Mouse (Mus musculus) hindbrain, embryonic 16.5 days (tissue): ENCODE data around the gene Cd248. TPM values are rescaled to one million over a fixed set of nuclear protein-coding genes. Genes with fewer than 3 reads are reported as not detected.

Experiments used
- ATAC-seq: fragments of 200-750 bp; cut with Nextera tagmentation; 2 replicates; pipeline ENCODE4 v1.8.0; 2017; ENCODE audit warnings: moderate TSS enrichment, moderate library complexity
- H3K27ac ChIP-seq: fragments of 300-500 bp; sonication (generic); 2 replicates; pipeline ENCODE4 v1.5.1; 2014; ENCODE audit warnings: low read depth, mild to moderate bottlenecking, control low read depth, low read length, moderate library complexity
- H3K27me3 ChIP-seq: fragments of 300-500 bp; sonication (generic); replicated peaks from 2 replicates; pipeline ENCODE4 v1.6.1; 2014; ENCODE audit warnings: low read length; ENCODE audit not compliant: control insufficient read depth, insufficient read depth
- H3K36me3 ChIP-seq: fragments of 300-500 bp; sonication (generic); 2 replicates; pipeline ENCODE4 v1.6.1; 2014; ENCODE audit warnings: mild to moderate bottlenecking, low read length, moderate library complexity, mixed read lengths; ENCODE audit not compliant: control insufficient read depth, insufficient read depth
- H3K4me1 ChIP-seq: fragments of 300-500 bp; sonication (generic); 2 replicates; pipeline ENCODE4 v1.6.1; 2014; ENCODE audit warnings: low read depth, low read length; ENCODE audit not compliant: control insufficient read depth, insufficient read depth
- H3K4me2 ChIP-seq: fragments of 300-500 bp; sonication (generic); 2 replicates; pipeline ENCODE4 v1.6.1; 2014; ENCODE audit warnings: mild to moderate bottlenecking, low read length, control low read depth, moderate library complexity
- H3K4me3 ChIP-seq: fragments of 300-500 bp; sonication (generic); 2 replicates; pipeline ENCODE4 v1.5.1; 2014; ENCODE audit warnings: mild to moderate bottlenecking, low read length, control low read depth, moderate library complexity
- H3K9ac ChIP-seq: fragments of 300-500 bp; sonication (generic); 2 replicates; pipeline ENCODE4 v1.6.1; 2014; ENCODE audit warnings: low read depth, mild to moderate bottlenecking, control low read depth, low read length, moderate library complexity
- H3K9me3 ChIP-seq: fragments of 300-500 bp; sonication (generic); 2 replicates; pipeline ENCODE4 v1.6.1; 2014; ENCODE audit warnings: mild to moderate bottlenecking, low read length, moderate library complexity; ENCODE audit not compliant: control insufficient read depth
- WGBS: fragments of 180-500 bp; shearing (Covaris S2); extraction: QIAGEN DNeasy Blood & Tissue Kit; methylation state at CpG from one replicate; pipeline ENCODE4 v1.1.7; 2014; 5-methylcytosine and 5-hydroxymethylcytosine counted together
- polyA plus RNA-seq: library from polyadenylated mRNA; unstranded; fragments of >200 nt; fragmentation: Nextera tagmentation; extraction: Ambion mirVana; gene quantifications from 2 replicates; pipeline ENCODE4 v1.2.1, GENCODE M21; 2015

Cd248 gene
- polyA plus RNA-seq, 1 experiment from 2014 or later = 14.5 TPM

DNA sequence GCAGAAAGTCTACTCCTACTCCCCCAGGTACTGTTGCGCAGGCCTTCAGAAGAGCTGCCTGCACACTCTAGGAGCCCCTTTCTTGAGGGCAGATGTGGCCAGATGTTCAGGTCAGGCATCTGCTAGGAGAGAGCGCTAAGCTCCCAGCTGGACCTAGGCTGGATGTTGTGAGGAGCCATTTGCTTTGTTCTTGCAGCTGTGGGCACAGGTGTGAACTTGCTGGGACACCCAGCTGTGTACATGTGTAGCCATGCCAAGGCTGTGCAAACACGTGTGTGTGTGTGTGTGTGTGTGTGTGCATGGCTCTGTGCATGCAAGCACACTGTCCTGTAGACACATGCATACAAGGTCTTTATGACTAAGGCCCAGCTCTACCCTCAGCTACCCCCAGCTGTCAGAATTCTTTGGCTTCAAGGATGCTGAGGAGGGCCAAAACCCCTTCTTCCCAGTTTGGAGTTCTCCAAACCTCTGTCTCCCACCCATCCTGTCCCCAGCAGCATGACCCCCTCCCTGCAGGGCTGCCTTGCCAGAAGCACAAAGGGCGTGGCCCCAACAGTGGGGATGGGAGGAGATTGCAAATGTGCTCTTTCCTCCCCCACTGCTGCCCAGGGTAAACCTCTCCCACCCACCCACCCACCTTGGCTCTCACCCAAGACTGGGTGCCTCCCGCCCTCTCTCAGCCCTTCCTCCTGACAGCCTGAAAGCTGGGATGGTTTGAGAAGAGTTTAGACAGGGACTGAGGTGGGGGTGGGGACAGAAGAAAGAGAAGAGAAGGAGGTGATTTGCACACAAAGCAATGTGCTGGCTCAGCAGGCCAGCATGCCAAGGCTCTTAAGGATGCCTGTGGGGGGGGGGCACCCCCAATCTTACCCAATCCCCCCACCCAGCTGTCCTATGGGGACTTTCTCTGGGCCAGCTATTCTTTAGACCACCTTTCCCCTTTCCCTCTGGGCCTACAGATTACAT lies 7.2 kb upstream of the Cd248 start:
- WGBS = 37% methylated on average over 5 of the region's 5 CpGs
- H3K4me1 ChIP-seq = no peaks in the 10 kb centered on the region; the same call in 1 of the 2 replicates
- no peaks in the 10 kb centered on the region for H3K9me3 ChIP-seq
- no peak overlapping the region for H3K27ac ChIP-seq
- H3K36me3 ChIP-seq = no peaks in the 10 kb centered on the region
- no peak overlapping the region for H3K4me2 ChIP-seq
- no peak overlapping the region for H3K4me3 ChIP-seq
- H3K27me3 ChIP-seq = no peaks in the 10 kb centered on the region; the same call in 1 of the 2 replicates
- 0 out of 2 replicates have a peak, but pooled peaks have one; percentile 21 for ATAC-seq
- H3K9ac ChIP-seq = no peak overlapping the region

DNA sequence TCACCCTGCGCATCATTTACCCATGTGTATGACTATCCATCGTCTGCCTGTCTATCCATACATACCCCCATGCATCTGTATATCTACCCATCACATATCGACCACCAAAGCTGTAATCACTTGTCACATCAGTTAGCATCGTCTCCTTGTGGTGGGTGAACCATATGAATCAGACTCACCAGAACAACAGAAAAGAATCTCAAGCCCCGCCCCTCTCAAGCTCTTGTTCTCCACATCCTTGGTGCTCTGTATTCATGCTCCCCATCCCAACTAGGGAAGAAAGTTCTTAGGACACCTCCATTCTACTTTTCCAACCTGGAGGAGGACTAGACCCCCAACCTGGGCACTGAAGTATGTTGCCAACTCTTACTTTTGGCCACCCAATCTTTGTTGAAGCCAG lies 5.8 kb upstream of the Cd248 start:
- no peaks in the 10 kb centered on the region; the same call in 1 of the 2 replicates for H3K4me1 ChIP-seq
- no peaks in the 10 kb centered on the region for H3K36me3 ChIP-seq
- peaks cover 4% of the 10 kb centered on the region for H3K27me3 ChIP-seq
- no peak overlapping the region for H3K4me2 ChIP-seq
- no peaks in the 10 kb centered on the region for H3K9me3 ChIP-seq
- ATAC-seq = no peak
- no peak overlapping the region for H3K9ac ChIP-seq
- H3K4me3 ChIP-seq = no peak overlapping the region
- WGBS = 92% methylated on average over 5 of the region's 5 CpGs
- no peak overlapping the region for H3K27ac ChIP-seq

GRCm38 (mm10) chr19:5062446-5062845 lies 5.4 kb upstream of the Cd248 start:
- H3K4me2 ChIP-seq = no peak overlapping the region
- peaks cover 2% of the 10 kb centered on the region for H3K4me1 ChIP-seq
- H3K27ac ChIP-seq = no peak overlapping the region
- H3K36me3 ChIP-seq = no peaks in the 10 kb centered on the region
- H3K27me3 ChIP-seq = peaks cover 7% of the 10 kb centered on the region
- no peak overlapping the region for H3K4me3 ChIP-seq
- WGBS = 83% methylated on average over 6 of the region's 6 CpGs
- no peak overlapping the region for H3K9ac ChIP-seq
- ATAC-seq = no peak
- H3K9me3 ChIP-seq = no peaks in the 10 kb centered on the region

- ATAC-seq = no peak
- Histone ChIP-seq H3K9me3 (no peaks in the 10 kb centered on the region), H3K27me3 (peaks cover 12% of the 10 kb centered on the region), H3K4me3 (no peak overlapping the region), H3K27ac (no peak overlapping the region), H3K9ac (no peak overlapping the region), H3K4me1 (peaks cover 13% of the 10 kb centered on the region), H3K4me2 (no peak overlapping the region), H3K36me3 (no peaks in the 10 kb centered on the region)
- WGBS = 68% methylated on average over 7 of the region's 7 CpGs
These were observed 2.8 kb upstream of the Cd248 start for GRCm38 (mm10) chr19:5065104-5065503.

DNA sequence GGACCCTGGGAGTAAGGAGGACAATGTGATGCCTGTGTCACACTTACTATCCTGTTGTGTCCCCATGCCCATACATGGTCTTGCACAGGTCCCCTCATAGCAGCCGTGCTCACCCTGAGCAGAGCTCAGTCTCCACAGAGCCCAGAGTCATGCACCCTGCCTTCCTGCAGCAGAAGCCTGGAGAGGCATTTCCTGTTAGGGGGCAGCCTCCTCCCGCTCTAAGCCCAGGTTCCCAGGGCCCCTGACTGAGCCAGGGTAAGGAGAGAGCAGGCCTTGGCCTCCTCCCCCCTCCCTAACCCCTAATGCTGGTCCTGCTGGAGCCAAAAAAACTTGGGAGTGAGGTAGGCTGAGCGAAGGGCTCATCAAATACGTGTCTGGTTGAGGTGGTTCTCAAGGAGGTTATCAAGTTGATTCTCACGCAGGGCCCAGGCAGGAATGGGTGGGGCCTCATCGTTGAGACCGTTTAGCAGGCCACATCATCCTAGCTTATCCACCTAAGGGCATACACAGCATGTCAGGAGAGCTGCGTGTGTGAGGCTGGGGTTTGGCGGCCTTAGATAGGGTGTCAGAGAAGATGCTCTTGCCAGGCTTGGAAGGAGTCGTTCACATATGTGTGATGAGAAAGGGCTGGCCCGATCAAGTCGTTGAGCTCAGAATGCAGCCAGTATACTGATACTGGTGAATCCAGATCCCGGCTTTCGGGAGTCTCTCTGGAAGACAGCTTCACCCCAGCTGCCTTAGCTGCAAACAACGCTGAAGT lies 658 bp upstream of the Cd248 start:
- Histone ChIP-seq H3K4me3 (peak overlapping the region; percentile 39), H3K36me3 (no peaks in the 10 kb centered on the region), H3K9ac (peak overlapping the region; percentile 69; the same call in 1 of the 2 replicates), H3K4me2 (peak overlapping the region; percentile 71), H3K27me3 (peaks cover 12% of the 10 kb centered on the region), H3K27ac (0 out of 2 replicates have a peak overlapping the region, but pooled peaks have one; percentile 3), H3K9me3 (no peaks in the 10 kb centered on the region), H3K4me1 (peaks cover 22% of the 10 kb centered on the region)
- WGBS = 14% methylated on average over 15 of the region's 15 CpGs
- no peak for ATAC-seq

GRCm38 (mm10) chr19:5068570-5069234 lies 824 bp downstream of the Cd248 start:
- H3K27me3 ChIP-seq = peaks cover 12% of the 10 kb centered on the region
- peak overlapping the region; percentile 71 for H3K4me2 ChIP-seq
- H3K27ac ChIP-seq = no peak overlapping the region
- WGBS = 30% methylated on average over 21 of the region's 21 CpGs
- H3K36me3 ChIP-seq = no peaks in the 10 kb centered on the region
- H3K4me1 ChIP-seq = peaks cover 25% of the 10 kb centered on the region
- no peaks in the 10 kb centered on the region for H3K9me3 ChIP-seq
- H3K9ac ChIP-seq = peak overlapping the region; percentile 69
- H3K4me3 ChIP-seq = peak overlapping the region; percentile 39
- no peak for ATAC-seq

- no peak overlapping the region for H3K4me3 ChIP-seq
These were observed 1.6 kb downstream of the Cd248 start for GRCm38 (mm10) chr19:5069486-5069885.

GRCm38 (mm10) chr19:5069978-5070377 lies 2.1 kb downstream of the Cd248 start:
- H3K27me3 ChIP-seq = peaks cover 16% of the 10 kb centered on the region
- H3K4me2 ChIP-seq = peak overlapping the region; percentile 21
- no peak overlapping the region for H3K4me3 ChIP-seq
- no peaks in the 10 kb centered on the region for H3K9me3 ChIP-seq
- no peaks in the 10 kb centered on the region for H3K36me3 ChIP-seq
- H3K9ac ChIP-seq = no peak overlapping the region
- H3K27ac ChIP-seq = no peak overlapping the region
- 83% methylated on average over 7 of the region's 7 CpGs for WGBS
- ATAC-seq = no peak
- H3K4me1 ChIP-seq = peaks cover 25% of the 10 kb centered on the region

More at GRCm38 (mm10) chr19:5069486-5069885, 1.6 kb downstream of the Cd248 start:
- Histone ChIP-seq H3K4me2 (peak overlapping the region; percentile 71), H3K27ac (no peak overlapping the region), H3K36me3 (no peaks in the 10 kb centered on the region), H3K27me3 (peaks cover 14% of the 10 kb centered on the region), H3K4me1 (peaks cover 25% of the 10 kb centered on the region), H3K9ac (no peak overlapping the region), H3K9me3 (no peaks in the 10 kb centered on the region)
- ATAC-seq = no peak
- WGBS = 83% methylated on average over 5 of the region's 5 CpGs
